Comparison of ENCODE assay signal across 16 mouse cellular contexts in genomic region chr10:50893546-50893945, GRCm38 (mm10). TPM values are rescaled to one million over a fixed set of nuclear protein-coding genes. Genes with fewer than 3 reads are reported as not detected.
DNase-seq lines count a peak whose midpoint lies in the region; ATAC-seq and TF ChIP-seq lines count a peak whose summit lies in the region.
"Had no signal": no experiment of that assay in that cellular context is flagged by ENCODE, and none has a peak within 500 bp of the region (broad histone marks: within the 10 kb centered on the region; RNA-seq: fewer than 3 reads in every experiment).

No protein-coding gene starts in this region.

- no peak for ATAC-seq in forebrain, embryonic 11.5 days (replicated peaks; ENCODE audit: low FRiP score)
- no peak for ATAC-seq in forebrain, postnatal 0 days
- ATAC-seq in kidney, postnatal 0 days (replicated peaks; ENCODE audit: low FRiP score, low read depth), result no peak
- ATAC-seq in limb, embryonic 15.5 days (ENCODE audit: insufficient number of reproducible peaks, low FRiP score, low TSS enrichment, low read depth), result no peak
- ATAC-seq in neural tube, embryonic 13.5 days (ENCODE audit: low read depth), result no peak

- no peaks in the 10 kb centered on the region for H3K36me3 ChIP-seq in forebrain, embryonic 11.5 days (ENCODE audit: control insufficient read depth, insufficient read depth, low read length)
- no peaks in the 10 kb centered on the region for H3K36me3 ChIP-seq in forebrain, postnatal 0 days (ENCODE audit: insufficient read depth)
- no peaks in the 10 kb centered on the region for H3K36me3 ChIP-seq in kidney, postnatal 0 days (ENCODE audit: insufficient read depth, low read length)
- no peaks in the 10 kb centered on the region for H3K36me3 ChIP-seq in limb, embryonic 15.5 days
- no peaks in the 10 kb centered on the region for H3K36me3 ChIP-seq in neural tube, embryonic 13.5 days
- H3K36me3 ChIP-seq: lung, embryonic 15.5 days had no signal

- H3K27me3 ChIP-seq in forebrain, embryonic 11.5 days (ENCODE audit: control insufficient read depth, insufficient read depth, low read length), result peaks cover 76% of the 10 kb centered on the region
- peaks cover 67% of the 10 kb centered on the region for H3K27me3 ChIP-seq in forebrain, postnatal 0 days (ENCODE audit: insufficient read depth, low read length)
- peaks cover 61% of the 10 kb centered on the region for H3K27me3 ChIP-seq in kidney, postnatal 0 days (ENCODE audit: insufficient read depth, low read length)
- peaks cover 85% of the 10 kb centered on the region for H3K27me3 ChIP-seq in limb, embryonic 15.5 days
- peaks cover 99% of the 10 kb centered on the region for H3K27me3 ChIP-seq in neural tube, embryonic 13.5 days

- DNase-seq in forebrain, embryonic 11.5 days (ENCODE audit: low spot score), result no peak
- DNase-seq in forebrain, postnatal 0 days, result no peak
- DNase-seq in kidney, postnatal 0 days (ENCODE audit: low spot score), result peak; percentile 7
- no peak for DNase-seq in kidney, postnatal 25 days
- no peak for DNase-seq in yolk sac, embryonic 10.5 days (ENCODE audit: low spot score)
- no peak for DNase-seq in urinary bladder, postnatal 4 days (ENCODE audit: low spot score in 2 of 2)
- DNase-seq: adrenal gland, adult 2 months; cerebellum, adult 9-10 months; gastrocnemius, postnatal 10 days; kidney, postnatal 14 days had no signal

- H3K9me3 ChIP-seq in forebrain, embryonic 11.5 days (ENCODE audit: control insufficient read depth, low read length), result no peaks in the 10 kb centered on the region
- H3K9me3 ChIP-seq in forebrain, postnatal 0 days (ENCODE audit: low read length), result no peaks in the 10 kb centered on the region
- H3K9me3 ChIP-seq in kidney, postnatal 0 days (replicated peaks; ENCODE audit: low read length), result no peaks in the 10 kb centered on the region
- H3K9me3 ChIP-seq in limb, embryonic 15.5 days, result no peaks in the 10 kb centered on the region
- no peaks in the 10 kb centered on the region for H3K9me3 ChIP-seq in neural tube, embryonic 13.5 days
- H3K9me3 ChIP-seq: lung, embryonic 15.5 days had no signal

- no peak for TF ChIP-seq CTCF in forebrain, postnatal 0 days (IDR thresholded peaks at IDR 0.05; ENCODE audit: low read depth)
- TF ChIP-seq CTCF in kidney, postnatal 0 days (IDR thresholded peaks at IDR 0.05; ENCODE audit: low read depth), result no peak

- H3K4me2 ChIP-seq in forebrain, embryonic 11.5 days (ENCODE audit: low read depth, low read length, severe bottlenecking), result no peak overlapping the region
- no peak overlapping the region for H3K4me2 ChIP-seq in forebrain, postnatal 0 days (ENCODE audit: low read depth)
- H3K4me2 ChIP-seq in kidney, postnatal 0 days (ENCODE audit: low read length), result peak overlapping the region; percentile 68
- no peak overlapping the region for H3K4me2 ChIP-seq in limb, embryonic 15.5 days
- peak overlapping the region; percentile 72 for H3K4me2 ChIP-seq in neural tube, embryonic 13.5 days

- WGBS in forebrain, embryonic 11.5 days, result 1% methylated on average over 10 of the region's 10 CpGs
- 4% methylated on average over 10 of the region's 10 CpGs for WGBS in forebrain, postnatal 0 days
- WGBS in kidney, postnatal 0 days, result 5% methylated on average over 10 of the region's 10 CpGs
- WGBS in limb, embryonic 15.5 days, result 7% methylated on average over 10 of the region's 10 CpGs
- whole genome bisulfite sequencing in neural tube, embryonic 13.5 days, result 4% methylated on average over 10 of the region's 10 CpGs

- H3K4me1 ChIP-seq in forebrain, embryonic 11.5 days (replicated peaks; ENCODE audit: control insufficient read depth, insufficient read depth, low read length), result peaks cover 20% of the 10 kb centered on the region; the same call in 1 of the 2 replicates
- 0 out of 2 replicates have a peak, but pooled peaks cover 3% of the 10 kb centered on the region for H3K4me1 ChIP-seq in forebrain, postnatal 0 days (ENCODE audit: insufficient read depth)
- 0 out of 2 replicates have a peak, but pooled peaks cover 4% of the 10 kb centered on the region for H3K4me1 ChIP-seq in kidney, postnatal 0 days (replicated peaks; ENCODE audit: insufficient read depth, low read length)
- peaks cover 30% of the 10 kb centered on the region for H3K4me1 ChIP-seq in limb, embryonic 15.5 days
- peaks cover 13% of the 10 kb centered on the region for H3K4me1 ChIP-seq in neural tube, embryonic 13.5 days (replicated peaks)

- H3K9ac ChIP-seq in forebrain, embryonic 11.5 days (ENCODE audit: low read length), result no peak overlapping the region
- H3K9ac ChIP-seq in forebrain, postnatal 0 days, result no peak overlapping the region
- no peak overlapping the region for H3K9ac ChIP-seq in kidney, postnatal 0 days (ENCODE audit: low read depth, low read length)
- H3K9ac ChIP-seq in limb, embryonic 15.5 days, result no peak overlapping the region
- no peak overlapping the region for H3K9ac ChIP-seq in neural tube, embryonic 13.5 days
- H3K9ac ChIP-seq: lung, embryonic 15.5 days had no signal

- no peak overlapping the region for H3K27ac ChIP-seq in forebrain, embryonic 11.5 days (ENCODE audit: low read depth, low read length)
- no peak overlapping the region for H3K27ac ChIP-seq in forebrain, postnatal 0 days (ENCODE audit: low read depth, low read length)
- H3K27ac ChIP-seq in kidney, postnatal 0 days, result no peak overlapping the region
- H3K27ac ChIP-seq in limb, embryonic 15.5 days, result no peak overlapping the region
- H3K27ac ChIP-seq in neural tube, embryonic 13.5 days (replicated peaks), result no peak overlapping the region
- H3K27ac ChIP-seq: lung, embryonic 15.5 days had no signal

- H3K4me3 ChIP-seq in forebrain, embryonic 11.5 days (ENCODE audit: low read depth, low read length), result peak overlapping the region; percentile 42; the same call in 1 of the 2 replicates
- H3K4me3 ChIP-seq in forebrain, postnatal 0 days (ENCODE audit: low read depth, low read length), result no peak overlapping the region; the same call in 1 of the 2 replicates
- peak overlapping the region; percentile 53 for H3K4me3 ChIP-seq in kidney, postnatal 0 days (replicated peaks; ENCODE audit: low read depth, low read length)
- H3K4me3 ChIP-seq in limb, embryonic 15.5 days, result peak overlapping the region; percentile 53; the same call in 1 of the 2 replicates
- peak overlapping the region; percentile 45; the same call in 1 of the 2 replicates for H3K4me3 ChIP-seq in neural tube, embryonic 13.5 days

RNA-seq across cellular contexts. Expression of gene Sim1, which starts 1.0 kb away (rescaled TPM):
- polyA plus RNA-seq in forebrain, embryonic 11.5 days (2014; fragmentation: Nextera tagmentation; extraction: Ambion mirVana), result 4.3 and 4.8 TPM in 2 replicates
- total RNA-seq in forebrain, postnatal 0 days (2014; rRNA removed), result 2.6 and 8.4 TPM in 2 replicates
- 0.19 and 0.50 TPM in 2 replicates for polyA plus RNA-seq in forebrain, postnatal 0 days (2015; fragmentation: Nextera tagmentation; extraction: Ambion mirVana)
- 9.5 TPM in 2 replicates for polyA plus RNA-seq in kidney, postnatal 0 days (2015; fragmentation: Nextera tagmentation; extraction: Ambion mirVana)
- polyA plus RNA-seq in limb, embryonic 15.5 days (2015; fragmentation: Nextera tagmentation; extraction: Ambion mirVana), result 0.96 and 1.1 TPM in 2 replicates
- 1.3 and 1.8 TPM in 2 replicates for polyA plus RNA-seq in neural tube, embryonic 13.5 days (2015; fragmentation: Nextera tagmentation; extraction: Ambion mirVana)
- total RNA-seq: adrenal gland, adult 2 months; megakaryocyte, adult 5-6 weeks had no signal
- polyA plus RNA-seq: adrenal gland, adult 2 months; lung, embryonic 15.5 days; small intestine, adult 2 months; urinary bladder, adult 2 months had no signal

Comparison
In these comparisons a context has a peak if more than half of its experiments do, and no peak if none do; other contexts are left out.
1. H3K4me2 ChIP-seq: peak in kidney, postnatal 0 days (single experiment) and neural tube, embryonic 13.5 days (single experiment); none in forebrain, embryonic 11.5 days (single experiment), forebrain, postnatal 0 days (single experiment) and limb, embryonic 15.5 days (single experiment).